Mouse (Mus musculus) monocyte, adult 5-6 weeks (primary cell): Measurements from ENCODE around the gene Ak8. TPM values are rescaled to one million over a fixed set of nuclear protein-coding genes. Genes with fewer than 3 reads are reported as not detected.
A peak's percentile ranks its signal among the peaks of the same experiment; 100 is the strongest.

ENCODE experiments used
- ATAC-seq: fragments of 153-309, 156-312 bp; replicated peaks from 2 replicates; pipeline ENCODE4 v1.8.0; 2017; ENCODE audit warnings: mild to moderate bottlenecking; ENCODE audit not compliant: low TSS enrichment, insufficient number of reproducible peaks, severe bottlenecking, poor library complexity, low FRiP score
- total RNA-seq: library from RNA; stranded (forward); fragments of 200-1000, 200-491, 200-594 nt; gene quantifications from 3 replicates; pipeline ENCODE4 v1.2.3, GENCODE M21; 2017

The Ak8 gene
- total RNA-seq, 1 experiment from 2014 or later = 1.6 TPM

DNA sequence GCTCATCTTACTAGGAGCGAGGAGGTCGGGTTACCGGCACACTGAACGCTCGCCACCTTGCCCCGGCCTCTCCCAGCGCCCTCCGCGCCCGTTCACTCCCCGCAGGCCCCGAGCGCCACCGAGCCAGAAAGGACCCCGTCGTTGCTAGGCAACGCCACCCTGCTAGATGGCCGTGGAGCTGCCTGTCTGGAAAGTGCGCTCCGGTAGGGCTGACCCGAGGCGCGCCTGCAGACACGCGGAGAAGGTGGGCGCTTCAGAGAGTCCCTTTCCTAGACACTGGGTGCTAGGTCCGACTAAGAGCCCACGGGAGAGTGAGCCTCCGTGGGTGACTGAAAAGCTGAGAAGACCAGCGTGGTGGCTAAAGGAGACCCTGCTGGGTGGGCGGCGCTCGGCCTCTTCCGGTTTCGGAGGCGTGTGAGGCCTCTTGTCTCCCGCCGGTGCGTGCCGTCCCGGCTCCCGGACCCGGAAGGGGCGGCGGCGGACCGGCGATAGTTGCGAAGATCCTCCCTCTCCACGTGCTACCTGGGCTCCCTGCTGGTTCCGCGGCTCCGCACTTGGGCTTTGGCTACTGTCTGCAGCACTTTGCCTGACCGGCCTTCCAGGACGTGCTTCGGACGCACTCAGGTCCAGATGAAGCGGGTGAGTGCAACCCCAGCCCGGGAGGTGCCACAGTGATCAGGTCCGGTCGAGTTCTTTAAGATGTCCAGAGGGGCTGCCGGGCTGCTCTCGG lies 140.4 kb downstream of the Ak8 start, which contains the start of the genes Gtf3c4 and Ddx31:
Gene Gtf3c4, minus strand, starts transcription at position 139 of the 730 bp plus-strand sequence.
Gene Ddx31, plus strand, starts transcription at position 185 of the 730 bp plus-strand sequence.
- ATAC-seq = peak; percentile 98

DNA sequence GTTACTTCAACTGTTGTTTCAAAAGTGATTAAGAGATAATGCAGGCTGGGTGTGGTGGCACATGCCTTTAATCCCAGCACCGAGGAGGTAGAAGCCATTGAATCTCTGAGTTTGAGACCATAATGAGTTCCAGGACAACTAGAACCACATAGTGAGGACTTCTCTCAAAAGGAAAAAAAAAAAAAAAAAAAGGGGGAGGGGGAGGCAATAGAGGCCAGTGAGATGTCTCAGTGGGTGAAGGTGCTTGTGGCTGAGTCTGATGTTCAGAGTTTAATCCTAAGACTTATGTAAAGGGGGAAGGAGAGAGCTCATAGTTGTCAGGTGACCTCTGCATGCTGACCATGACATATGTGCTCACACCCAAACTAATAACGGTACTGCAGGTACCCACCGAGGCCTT lies 142.1 kb downstream of the Ak8 start:
- no peak for ATAC-seq

DNA sequence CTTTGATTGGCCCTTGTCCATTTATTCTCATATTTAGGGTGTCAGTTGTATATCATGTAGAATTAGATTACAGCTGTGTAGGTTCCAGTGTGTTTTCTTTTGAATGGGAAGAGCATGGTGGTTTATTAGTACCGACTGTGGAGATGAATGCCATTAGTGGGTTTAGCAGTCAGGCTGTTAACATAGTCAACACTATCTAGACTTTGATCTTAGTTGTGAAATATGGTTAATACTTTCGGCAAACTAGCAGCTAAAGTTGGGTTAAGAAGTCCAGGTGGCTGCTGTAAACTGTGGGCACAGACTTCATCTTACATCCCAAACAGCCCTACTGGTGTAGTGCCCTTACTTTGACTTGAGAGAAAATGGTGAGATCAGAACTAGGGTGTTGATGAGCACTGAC lies 148.9 kb downstream of the Ak8 start:
- ATAC-seq = no peak

- ATAC-seq = no peak
These were observed 152.6 kb downstream of the Ak8 start for GRCm38 (mm10) chr2:28852594-28852993.

DNA sequence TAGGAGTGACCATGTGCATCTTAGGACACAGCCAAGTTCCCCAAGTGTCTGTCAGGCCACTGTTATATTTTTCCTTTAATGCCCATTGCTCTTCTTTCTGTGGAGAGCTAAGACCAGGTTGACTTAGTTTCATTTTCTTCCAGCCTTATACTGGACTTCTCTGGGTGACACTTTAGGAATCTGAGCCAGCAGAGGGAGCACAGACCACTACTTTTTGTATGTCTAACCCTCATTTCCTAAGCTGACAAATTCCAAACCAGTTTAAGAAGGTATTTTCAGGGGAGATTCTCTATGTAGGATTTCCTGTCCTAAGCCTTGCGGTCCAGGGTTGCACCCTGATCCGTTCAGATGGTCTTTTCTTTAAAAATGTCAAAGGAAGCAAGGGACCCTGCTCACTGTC lies 155.8 kb downstream of the Ak8 start:
- no peak for ATAC-seq

GRCm38 (mm10) chr2:28859303-28859702 lies 159.3 kb downstream of the Ak8 start:
- ATAC-seq = no peak

- no peak for ATAC-seq
These were observed 160.9 kb downstream of the Ak8 start for GRCm38 (mm10) chr2:28860678-28861423.

Other genes with a start within 250 kb of the Ak8 start
- not detected in 3 replicates for gene 1700007K13Rik, start 233.8 kb upstream of the Ak8 start, total RNA-seq
- gene Mrps2, start 232.1 kb upstream of the Ak8 start, total RNA-seq = 6.6 to 12.3 TPM (median 7.7 TPM) in 3 replicates
- 0.76 to 1.8 TPM in 2 of 3 replicates, not detected in the other for gene Gbgt1, start 203.3 kb upstream of the Ak8 start, total RNA-seq
- not detected in 3 replicates for gene Gm10134, start 194.1 kb upstream of the Ak8 start, total RNA-seq
- gene Ralgds, start 187.0 kb upstream of the Ak8 start, total RNA-seq = 3.5 to 14.6 TPM (median 9.2 TPM) in 3 replicates
- not detected in 3 replicates for gene Cel, start 136.8 kb upstream of the Ak8 start, total RNA-seq
- 5.6 to 17.7 TPM (median 9.1 TPM) in 3 replicates for gene Gtf3c5, start 116.4 kb upstream of the Ak8 start, total RNA-seq
- 1.6 to 8.2 TPM (median 4.6 TPM) in 3 replicates for gene Gfi1b, start 78.2 kb upstream of the Ak8 start, total RNA-seq
- 14.2 to 29.8 TPM (median 24.7 TPM) in 3 replicates for gene Tsc1, start 58.9 kb upstream of the Ak8 start, total RNA-seq
- gene Spaca9, start 437 bp upstream of the Ak8 start, total RNA-seq = 1.3 to 10.1 TPM (median 3.3 TPM) in 3 replicates
- gene Gtf3c4, start 140.2 kb downstream of the Ak8 start, total RNA-seq = 5.3 to 9.1 TPM (median 6.1 TPM) in 3 replicates
- 7.3 to 14.4 TPM (median 11.5 TPM) in 3 replicates for gene Ddx31, start 140.2 kb downstream of the Ak8 start, total RNA-seq
- 0.38 TPM in 1 of 3 replicates, not detected in the others for gene Barhl1, start 216.5 kb downstream of the Ak8 start, total RNA-seq